Mouse (Mus musculus): ENCODE measurements around the gene Stpg3.

DNA sequence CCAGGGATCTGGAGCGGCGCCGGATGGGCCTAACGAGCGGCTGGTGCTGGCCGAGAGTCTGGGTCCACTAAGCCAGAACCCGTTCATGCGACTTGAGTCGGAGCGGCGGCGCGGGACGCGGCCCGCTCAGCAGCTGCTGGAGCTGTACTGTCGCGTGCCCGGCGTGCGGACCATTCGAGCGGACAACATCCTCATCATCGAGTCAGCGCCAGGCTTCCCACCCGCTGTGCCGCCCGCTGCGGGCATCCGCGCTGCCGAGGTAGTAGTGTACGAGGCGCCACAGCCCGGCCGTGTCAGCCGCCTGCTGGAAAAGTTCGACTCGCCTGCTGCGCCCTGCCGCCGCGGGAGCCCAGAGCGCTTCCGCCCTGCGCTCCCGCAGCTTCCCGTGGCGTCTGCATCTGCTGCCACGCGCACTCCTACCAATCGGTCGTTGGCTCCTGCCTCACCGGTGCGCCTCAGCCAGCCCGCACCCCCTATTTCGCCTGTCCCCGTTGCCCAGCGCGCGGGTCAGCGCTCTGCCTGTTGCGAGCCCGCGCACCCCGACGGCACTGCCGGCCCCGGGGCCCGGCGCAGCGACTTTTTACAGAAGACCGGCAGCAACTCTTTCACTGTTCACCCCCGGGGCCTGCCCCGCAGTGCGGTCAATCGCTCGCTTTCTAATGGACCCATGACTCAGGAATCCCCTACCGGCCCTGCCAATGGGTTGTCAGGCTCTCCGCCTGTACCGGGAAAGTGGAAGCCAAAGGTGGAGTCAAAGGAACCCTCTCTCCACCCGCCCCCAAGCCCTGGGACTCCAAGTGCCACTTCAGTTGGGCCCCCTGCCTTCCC is 48.6 kb upstream of the Stpg3 start:
- TF ChIP-seq HCFC1 (IDR thresholded peaks at IDR 0.05; ENCODE audit: borderline replicate concordance, insufficient read depth, low read length): no peak
- TF ChIP-seq MAFK (IDR thresholded peaks at IDR 0.05; ENCODE audit: insufficient read depth, low read depth, low read length): no peak

Data from ES-E14 (cell line).